Mouse (Mus musculus) yolk sac, embryonic 10.5 days (tissue): ENCODE measurements around the gene Pex10.
"Not testable (repeated sequence)": the region's sequence is repeated elsewhere in the genome, so short reads cannot be mapped to it uniquely, and the experiment has no call there.

Experiments
- DNase-seq: peaks from one replicate; pipeline ENCODE4 v3.0.0-alpha.2; 2017; ENCODE audit warnings: low spot score

The Pex10 gene

GRCm38 (mm10) chr4:155064474-155064873, 2.3 kb upstream of the Pex10 start:
- DNase-seq: no peak

- peak; percentile 82 for DNase-seq
These were observed 614 bp upstream of the Pex10 start for GRCm38 (mm10) chr4:155065970-155066833.

GRCm38 (mm10) chr4:155068357-155068972, 1.6 kb downstream of the Pex10 start:
- no peak for DNase-seq

- no peak for DNase-seq
These were observed 2.4 kb downstream of the Pex10 start for GRCm38 (mm10) chr4:155069191-155069590.

- DNase-seq: no peak
These were observed 3.4 kb downstream of the Pex10 start for GRCm38 (mm10) chr4:155070199-155070598.

- no peak for DNase-seq
These were observed 4.1 kb downstream of the Pex10 start for GRCm38 (mm10) chr4:155070921-155071320.

GRCm38 (mm10) chr4:155074418-155074817, 7.6 kb downstream of the Pex10 start:
- DNase-seq: no peak

GRCm38 (mm10) chr4:155075137-155075536, 8.3 kb downstream of the Pex10 start:
- DNase-seq: no peak

GRCm38 (mm10) chr4:155075813-155076212, 9.0 kb downstream of the Pex10 start:
- no peak for DNase-seq

- no peak for DNase-seq
These were observed 9.9 kb downstream of the Pex10 start for GRCm38 (mm10) chr4:155076677-155077076.

- DNase-seq: not testable (repeated sequence)
These were observed 12.0 kb downstream of the Pex10 start for GRCm38 (mm10) chr4:155078808-155079207.

GRCm38 (mm10) chr4:155079666-155080065, 12.8 kb downstream of the Pex10 start:
- no peak for DNase-seq

- DNase-seq: no peak
These were observed 16.7 kb downstream of the Pex10 start for GRCm38 (mm10) chr4:155083553-155083952.

GRCm38 (mm10) chr4:155084351-155084750, 17.5 kb downstream of the Pex10 start:
- DNase-seq: no peak

- no peak for DNase-seq
These were observed 18.6 kb downstream of the Pex10 start for GRCm38 (mm10) chr4:155085206-155086107.

GRCm38 (mm10) chr4:155086108-155087024, 19.6 kb downstream of the Pex10 start, which contains the start of the genes Rer1 and Morn1:
Gene Rer1 (minus strand): TSS chr4:155086382.
Gene Morn1 (plus strand): TSS chr4:155086577.
- peak; percentile 99 for DNase-seq

GRCm38 (mm10) chr4:155089241-155089640, 22.4 kb downstream of the Pex10 start:
- no peak for DNase-seq

GRCm38 (mm10) chr4:155090147-155090546, 23.3 kb downstream of the Pex10 start:
- no peak for DNase-seq

- no peak for DNase-seq
These were observed 24.1 kb downstream of the Pex10 start for GRCm38 (mm10) chr4:155090688-155091449.

GRCm38 (mm10) chr4:155092718-155093430, 26.1 kb downstream of the Pex10 start:
- DNase-seq: no peak
